ENCODE assay signal across 8 mouse cellular contexts in the genomic region with DNA sequence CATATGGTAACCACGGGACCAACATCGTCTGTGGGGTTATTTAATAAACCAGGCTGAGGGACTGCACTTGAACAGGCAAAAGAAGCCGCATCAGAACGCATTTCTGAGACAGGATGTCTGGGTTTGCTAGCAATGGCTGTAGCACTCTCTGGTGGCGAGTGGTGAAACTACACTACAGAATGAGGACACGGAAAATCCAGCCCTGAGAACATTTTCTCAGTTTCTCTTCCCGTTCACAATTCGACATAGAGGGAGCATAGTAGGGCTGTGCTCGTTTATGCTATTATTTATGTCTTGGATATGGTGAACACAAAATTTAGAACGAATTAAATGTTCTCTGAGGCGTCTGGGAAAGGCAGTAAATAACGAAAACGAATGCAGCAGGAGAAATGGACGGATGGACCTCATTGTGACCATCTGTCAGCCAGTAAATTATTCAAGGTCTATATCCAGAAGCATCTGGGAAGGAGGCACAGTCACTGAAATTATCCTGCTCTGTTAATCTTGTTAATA. TPM values are rescaled to one million over a fixed set of nuclear protein-coding genes. Genes with fewer than 3 reads are reported as not detected.
DNase-seq lines count a peak whose midpoint lies in the region; ATAC-seq and TF ChIP-seq lines count a peak whose summit lies in the region.

No protein-coding gene starts in this region.

- DNase-seq in G1E (ENCODE audit: low spot score), result no peak
- DNase-seq in heart, postnatal 0 days (ENCODE audit: low spot score), result peak; percentile 66
- peak; percentile 60 to 86 for DNase-seq in kidney, postnatal 36 days
- peak; percentile 7 to 10 (median 9) for DNase-seq in liver, embryonic 14.5 days (ENCODE audit: low read depth in 3 of 3, low spot score in 3 of 3)
- DNase-seq in neural tube, embryonic 10.5 days (ENCODE audit: extremely low spot score, low spot score), result peak; percentile 77
- peak; percentile 48 for DNase-seq in thymus, postnatal 14 days

- 0 out of 2 replicates have a peak, but pooled peaks have one; percentile 19 for TF ChIP-seq CTCF in G1E (IDR thresholded peaks at IDR 0.05; ENCODE audit: low read depth, low read length)
- TF ChIP-seq CTCF in heart, postnatal 0 days (IDR thresholded peaks at IDR 0.05; ENCODE audit: low read depth), result peak; percentile 95
- TF ChIP-seq CTCF in liver, embryonic 14.5 days (IDR thresholded peaks at IDR 0.05; ENCODE audit: low read depth), result peak; percentile 82

- H3K27ac ChIP-seq in brown adipose tissue, adult 24 weeks (replicated peaks; ENCODE audit: low read depth, low read length), result no peak overlapping the region
- H3K27ac ChIP-seq in forebrain, embryonic 12.5 days, result 0 out of 2 replicates have a peak overlapping the region, but pooled peaks have one; percentile 27
- H3K27ac ChIP-seq in heart, postnatal 0 days (ENCODE audit: low read depth), result no peak overlapping the region
- no peak overlapping the region for H3K27ac ChIP-seq in liver, embryonic 14.5 days

- H3K4me1 ChIP-seq in G1E (ENCODE audit: insufficient read depth, low read depth, low read length), result no peaks in the 10 kb centered on the region
- no peaks in the 10 kb centered on the region for H3K4me1 ChIP-seq in brown adipose tissue, adult 24 weeks (ENCODE audit: control insufficient read depth, insufficient read depth, insufficient read length, low read length)
- no peaks in the 10 kb centered on the region; the same call in 1 of the 2 replicates for H3K4me1 ChIP-seq in forebrain, embryonic 12.5 days
- no peaks in the 10 kb centered on the region for H3K4me1 ChIP-seq in heart, postnatal 0 days (ENCODE audit: control insufficient read depth, insufficient read depth)
- H3K4me1 ChIP-seq in liver, embryonic 14.5 days (replicated peaks; ENCODE audit: control insufficient read depth in 2 of 2, insufficient read depth in 2 of 2, low read length in 1 of 2), result no peaks in the 10 kb centered on the region

- no peak overlapping the region for H3K4me3 ChIP-seq in G1E (ENCODE audit: low read depth, low read length)
- H3K4me3 ChIP-seq in brown adipose tissue, adult 24 weeks (ENCODE audit: insufficient read depth, low read depth, low read length), result peak overlapping the region; percentile 37; the same call in 1 of the 2 replicates
- H3K4me3 ChIP-seq in forebrain, embryonic 12.5 days (replicated peaks), result no peak overlapping the region
- peak overlapping the region; percentile 46 for H3K4me3 ChIP-seq in heart, postnatal 0 days (ENCODE audit: low read depth, low read length)
- H3K4me3 ChIP-seq in liver, embryonic 14.5 days (ENCODE audit: insufficient read depth in 1 of 2, low read depth in 2 of 2, low read length in 2 of 2), result no peak overlapping the region

- H3K36me3 ChIP-seq in G1E (replicated peaks), result no peaks in the 10 kb centered on the region
- H3K36me3 ChIP-seq in forebrain, embryonic 12.5 days (replicated peaks), result no peaks in the 10 kb centered on the region
- no peaks in the 10 kb centered on the region for H3K36me3 ChIP-seq in heart, postnatal 0 days (replicated peaks; ENCODE audit: control insufficient read depth, insufficient read depth, low read length)
- no peaks in the 10 kb centered on the region for H3K36me3 ChIP-seq in liver, embryonic 14.5 days (replicated peaks; ENCODE audit: control insufficient read depth, insufficient read depth, low read depth)

- no peak for ATAC-seq in G1E (ENCODE audit: extremely low read depth, insufficient number of reproducible peaks, low FRiP score, poor library complexity, severe bottlenecking)
- ATAC-seq in forebrain, embryonic 12.5 days (ENCODE audit: low FRiP score), result peak; percentile 69
- ATAC-seq in heart, postnatal 0 days (ENCODE audit: insufficient read depth, low read depth), result 0 out of 2 replicates have a peak, but pooled peaks have one; percentile 58
- ATAC-seq in liver, embryonic 14.5 days (ENCODE audit: insufficient read depth), result no peak

- no peak for TF ChIP-seq EP300 in heart, postnatal 0 days (IDR thresholded peaks at IDR 0.05; ENCODE audit: low read depth)
- TF ChIP-seq EP300 in liver, embryonic 14.5 days (IDR thresholded peaks at IDR 0.05; ENCODE audit: low read depth), result no peak

- peaks cover 15% of the 10 kb centered on the region for H3K9me3 ChIP-seq in G1E (replicated peaks)
- no peaks in the 10 kb centered on the region for H3K9me3 ChIP-seq in forebrain, embryonic 12.5 days
- no peaks in the 10 kb centered on the region for H3K9me3 ChIP-seq in heart, postnatal 0 days (replicated peaks; ENCODE audit: control insufficient read depth, low read length)
- no peaks in the 10 kb centered on the region for H3K9me3 ChIP-seq in liver, embryonic 14.5 days (ENCODE audit: control insufficient read depth, low read length)

- 14% methylated on average over 14 of the region's 14 CpGs for WGBS in forebrain, embryonic 12.5 days
- 13% methylated on average over 14 of the region's 14 CpGs for WGBS in heart, postnatal 0 days
- 9% methylated on average over 14 of the region's 14 CpGs for WGBS in liver, embryonic 14.5 days (ENCODE audit: insufficient replicate concordance)

- H3K9ac ChIP-seq in forebrain, embryonic 12.5 days, result no peak overlapping the region
- H3K9ac ChIP-seq in heart, postnatal 0 days (replicated peaks; ENCODE audit: low read depth, low read length), result no peak overlapping the region
- no peak overlapping the region for H3K9ac ChIP-seq in liver, embryonic 14.5 days (replicated peaks)

- H3K4me2 ChIP-seq in forebrain, embryonic 12.5 days, result peak overlapping the region; percentile 25
- H3K4me2 ChIP-seq in heart, postnatal 0 days (ENCODE audit: low read depth, low read length), result peak overlapping the region; percentile 57
- peak overlapping the region; percentile 47 for H3K4me2 ChIP-seq in liver, embryonic 14.5 days (ENCODE audit: low read depth)

- no peaks in the 10 kb centered on the region for H3K27me3 ChIP-seq in G1E (ENCODE audit: insufficient read depth, low read length)
- H3K27me3 ChIP-seq in forebrain, embryonic 12.5 days, result 0 out of 2 replicates have a peak, but pooled peaks cover 3% of the 10 kb centered on the region
- H3K27me3 ChIP-seq in heart, postnatal 0 days (ENCODE audit: control insufficient read depth, insufficient read depth, low read length), result no peaks in the 10 kb centered on the region
- no peaks in the 10 kb centered on the region for H3K27me3 ChIP-seq in liver, embryonic 14.5 days (ENCODE audit: control insufficient read depth, insufficient read depth, low read length)

RNA-seq across cellular contexts. Expression of a gene that starts 48.8 kb away (rescaled TPM):
- total RNA-seq in G1E (2014; fragmentation: Nextera tagmentation) (not detected in 2 replicates), G1E (2017) (0.06 TPM in 1 of 2 replicates, not detected in the other)
- polyA plus RNA-seq in G1E (2012), result not detected in 2 replicates
- not detected in 2 replicates for polyA plus RNA-seq in brown adipose tissue, adult 24 weeks (2012; ENCODE audit: insufficient read depth, insufficient read length, missing spikeins)
- 0.12 TPM in 1 of 2 replicates, not detected in the other for polyA plus RNA-seq in forebrain, embryonic 12.5 days (2016; fragmentation: Nextera tagmentation; extraction: Ambion mirVana)
- not detected in 2 replicates for total RNA-seq in heart, postnatal 0 days (2014; rRNA removed; ENCODE audit: low replicate concordance)
- polyA plus RNA-seq in heart, postnatal 0 days (2015; fragmentation: Nextera tagmentation; extraction: Ambion mirVana), result not detected in 2 replicates
- polyA plus RNA-seq in liver, embryonic 14.5 days (2012; rRNA removed), result not detected in 2 replicates
- polyA plus RNA-seq in liver, embryonic 14.5 days (2014; fragmentation: Nextera tagmentation; extraction: Ambion mirVana), result not detected in 2 replicates

Comparison
In these comparisons a context has a peak if more than half of its experiments do, and no peak if none do; other contexts are left out.
1. ATAC-seq: peak in forebrain, embryonic 12.5 days (single experiment) and heart, postnatal 0 days (single experiment); none in G1E (single experiment) and liver, embryonic 14.5 days (single experiment).
2. H3K4me3 ChIP-seq: peak in brown adipose tissue, adult 24 weeks (single experiment) and heart, postnatal 0 days (single experiment); none in G1E (single experiment), forebrain, embryonic 12.5 days (single experiment) and liver, embryonic 14.5 days (0 of 2).
3. CTCF ChIP-seq: peak in every context shown above with its lines; median percentile 95 in heart, postnatal 0 days; 82 in liver, embryonic 14.5 days; 19 in G1E.
4. Peak in every context shown above with its lines, with median percentiles within 50 percentile points of each other: H3K4me2 ChIP-seq.